Mouse (Mus musculus): ENCODE measurements around the gene Gldc. TPM values are rescaled to one million over a fixed set of nuclear protein-coding genes. Genes with fewer than 3 reads are reported as not detected.

The Gldc gene
- polyA plus RNA-seq, 1 experiment = 5.4 TPM

- TF ChIP-seq POLR2A (IDR thresholded peaks at IDR 0.05; ENCODE audit: borderline replicate concordance, control insufficient read depth, low read depth, low read length) (no peak), CTCF (IDR thresholded peaks at IDR 0.05; ENCODE audit: control insufficient read depth, insufficient read depth, low read length) (no peak)
- no peaks in the 10 kb centered on the region; the same call in 1 of the 2 replicates for H3K4me1 ChIP-seq (ENCODE audit: control insufficient read depth, insufficient read depth, low read length)
- no peak overlapping the region for H3K4me3 ChIP-seq (replicated peaks; ENCODE audit: control insufficient read depth, low read depth, low read length)
- no peak overlapping the region for H3K27ac ChIP-seq (ENCODE audit: control insufficient read depth, insufficient read depth, low read depth, low read length, poor library complexity)
- WGBS = 89% methylated on average over 10 of the region's 10 CpGs
Observed at GRCm38 (mm10) chr19:30151290-30151689, 23.9 kb downstream of the Gldc start.

DNA sequence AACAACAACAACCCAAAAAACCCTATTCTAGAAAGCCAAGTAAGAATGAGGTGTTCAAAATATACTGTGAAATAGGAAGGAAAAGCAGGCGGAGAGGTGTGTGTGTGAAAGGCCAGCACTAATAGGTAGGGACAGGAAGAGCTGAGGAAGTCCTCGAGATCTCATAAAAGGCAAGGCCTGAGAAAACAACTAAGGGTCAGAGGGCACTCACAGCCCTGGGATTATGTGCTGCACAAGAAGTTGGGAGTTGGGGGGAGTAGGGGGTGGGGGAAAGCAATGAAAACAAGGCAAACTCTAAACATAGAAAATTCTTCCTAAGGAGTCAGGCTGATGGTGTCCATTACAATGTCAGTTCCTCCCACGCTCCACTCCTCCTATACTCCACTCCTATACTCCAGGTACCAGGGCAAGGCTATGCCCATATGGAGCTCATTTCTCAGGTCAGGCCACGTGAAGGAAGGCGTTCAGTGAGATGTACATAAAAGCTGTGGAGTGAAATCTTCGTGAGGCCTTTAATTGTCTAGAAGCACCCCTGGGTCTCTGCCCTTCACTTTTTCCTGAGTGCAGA is 25.9 kb downstream of the Gldc start:
- H3K4me1 ChIP-seq (ENCODE audit: control insufficient read depth, insufficient read depth, low read length) = no peaks in the 10 kb centered on the region; the same call in 1 of the 2 replicates
- no peak overlapping the region for H3K27ac ChIP-seq (ENCODE audit: control insufficient read depth, insufficient read depth, low read depth, low read length, poor library complexity)
- H3K4me3 ChIP-seq (replicated peaks; ENCODE audit: control insufficient read depth, low read depth, low read length) = no peak overlapping the region
- TF ChIP-seq POLR2A (IDR thresholded peaks at IDR 0.05; ENCODE audit: borderline replicate concordance, control insufficient read depth, low read depth, low read length) = no peak
- no peak for TF ChIP-seq CTCF (IDR thresholded peaks at IDR 0.05; ENCODE audit: control insufficient read depth, insufficient read depth, low read length)
- 57% methylated on average over 6 of the region's 6 CpGs for WGBS

DNA sequence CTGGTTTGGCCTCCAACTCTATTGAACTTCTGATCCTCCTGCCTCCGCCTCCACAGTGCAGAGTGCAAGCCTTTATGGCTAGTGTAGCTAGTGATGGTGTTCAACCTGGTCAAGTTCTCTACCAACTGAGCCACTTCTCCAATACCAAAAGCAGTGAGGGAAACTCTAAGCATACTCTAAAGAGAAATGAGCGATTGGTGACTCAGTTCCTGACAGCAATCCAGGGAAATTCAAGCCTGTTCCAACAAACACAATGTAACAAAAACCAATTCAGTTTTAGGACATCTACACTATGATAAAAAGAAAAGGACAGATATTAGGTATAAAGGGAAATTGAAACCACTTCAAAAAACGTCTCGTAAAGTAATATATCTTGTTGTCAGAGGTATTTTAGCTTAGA is 27.9 kb downstream of the Gldc start:
- Histone ChIP-seq H3K4me1 (ENCODE audit: control insufficient read depth, insufficient read depth, low read length) (no peaks in the 10 kb centered on the region), H3K4me3 (replicated peaks; ENCODE audit: control insufficient read depth, low read depth, low read length) (no peak overlapping the region), H3K27ac (ENCODE audit: control insufficient read depth, insufficient read depth, low read depth, low read length, poor library complexity) (no peak overlapping the region)
- WGBS = 75% methylated on average over 4 of the region's 4 CpGs
- TF ChIP-seq POLR2A (IDR thresholded peaks at IDR 0.05; ENCODE audit: borderline replicate concordance, control insufficient read depth, low read depth, low read length) (no peak), CTCF (IDR thresholded peaks at IDR 0.05; ENCODE audit: control insufficient read depth, insufficient read depth, low read length) (no peak)

GRCm38 (mm10) chr19:30146761-30147160 is 28.5 kb downstream of the Gldc start:
- Histone ChIP-seq H3K27ac (ENCODE audit: control insufficient read depth, insufficient read depth, low read depth, low read length, poor library complexity) (no peak overlapping the region), H3K4me3 (replicated peaks; ENCODE audit: control insufficient read depth, low read depth, low read length) (no peak overlapping the region), H3K4me1 (ENCODE audit: control insufficient read depth, insufficient read depth, low read length) (no peaks in the 10 kb centered on the region)
- TF ChIP-seq CTCF (IDR thresholded peaks at IDR 0.05; ENCODE audit: control insufficient read depth, insufficient read depth, low read length) (no peak), POLR2A (IDR thresholded peaks at IDR 0.05; ENCODE audit: borderline replicate concordance, control insufficient read depth, low read depth, low read length) (no peak)
- 65% methylated on average over 6 of the region's 6 CpGs for WGBS

GRCm38 (mm10) chr19:30145106-30145505 is 30.1 kb downstream of the Gldc start:
- no peaks in the 10 kb centered on the region for H3K4me1 ChIP-seq (ENCODE audit: control insufficient read depth, insufficient read depth, low read length)
- WGBS = 85% methylated on average over 4 of the region's 4 CpGs
- no peak overlapping the region for H3K27ac ChIP-seq (ENCODE audit: control insufficient read depth, insufficient read depth, low read depth, low read length, poor library complexity)
- TF ChIP-seq POLR2A (IDR thresholded peaks at IDR 0.05; ENCODE audit: borderline replicate concordance, control insufficient read depth, low read depth, low read length) (no peak), CTCF (IDR thresholded peaks at IDR 0.05; ENCODE audit: control insufficient read depth, insufficient read depth, low read length) (no peak)
- no peak overlapping the region for H3K4me3 ChIP-seq (replicated peaks; ENCODE audit: control insufficient read depth, low read depth, low read length)

- Histone ChIP-seq H3K27ac (ENCODE audit: control insufficient read depth, insufficient read depth, low read depth, low read length, poor library complexity) (no peak overlapping the region), H3K4me3 (replicated peaks; ENCODE audit: control insufficient read depth, low read depth, low read length) (no peak overlapping the region), H3K4me1 (ENCODE audit: control insufficient read depth, insufficient read depth, low read length) (no peaks in the 10 kb centered on the region)
- WGBS = 86% methylated on average over 1 of the region's 1 CpGs
- TF ChIP-seq POLR2A (IDR thresholded peaks at IDR 0.05; ENCODE audit: borderline replicate concordance, control insufficient read depth, low read depth, low read length) (no peak), CTCF (IDR thresholded peaks at IDR 0.05; ENCODE audit: control insufficient read depth, insufficient read depth, low read length) (no peak)
Observed at GRCm38 (mm10) chr19:30136308-30136707, 38.9 kb downstream of the Gldc start.

GRCm38 (mm10) chr19:30128177-30128576 is 47.1 kb downstream of the Gldc start:
- WGBS = 27% methylated on average over 4 of the region's 4 CpGs
- Histone ChIP-seq H3K4me3 (replicated peaks; ENCODE audit: control insufficient read depth, low read depth, low read length) (no peak overlapping the region), H3K4me1 (ENCODE audit: control insufficient read depth, insufficient read depth, low read length) (no peaks in the 10 kb centered on the region), H3K27ac (ENCODE audit: control insufficient read depth, insufficient read depth, low read depth, low read length, poor library complexity) (no peak overlapping the region)
- no peak for TF ChIP-seq CTCF (IDR thresholded peaks at IDR 0.05; ENCODE audit: control insufficient read depth, insufficient read depth, low read length)
- no peak for TF ChIP-seq POLR2A (IDR thresholded peaks at IDR 0.05; ENCODE audit: borderline replicate concordance, control insufficient read depth, low read depth, low read length)

- no peak overlapping the region for H3K27ac ChIP-seq (ENCODE audit: control insufficient read depth, insufficient read depth, low read depth, low read length, poor library complexity)
- 81% methylated on average over 7 of the region's 7 CpGs for WGBS
- no peak overlapping the region for H3K4me3 ChIP-seq (replicated peaks; ENCODE audit: control insufficient read depth, low read depth, low read length)
- no peaks in the 10 kb centered on the region for H3K4me1 ChIP-seq (ENCODE audit: control insufficient read depth, insufficient read depth, low read length)
- TF ChIP-seq POLR2A (IDR thresholded peaks at IDR 0.05; ENCODE audit: borderline replicate concordance, control insufficient read depth, low read depth, low read length) (no peak), CTCF (IDR thresholded peaks at IDR 0.05; ENCODE audit: control insufficient read depth, insufficient read depth, low read length) (no peak)
Observed at GRCm38 (mm10) chr19:30125670-30126059, 49.6 kb downstream of the Gldc start.

Data from bone marrow, adult 2 months (tissue).